Mouse (Mus musculus): ENCODE measurements at regions not wholly inside any gene's neighbourhood (a gene's known extent, or its start where the extent isn't known, plus 50 kb on each side); places are given as distances from the start of the nearest gene placed in this dataset.

DNA sequence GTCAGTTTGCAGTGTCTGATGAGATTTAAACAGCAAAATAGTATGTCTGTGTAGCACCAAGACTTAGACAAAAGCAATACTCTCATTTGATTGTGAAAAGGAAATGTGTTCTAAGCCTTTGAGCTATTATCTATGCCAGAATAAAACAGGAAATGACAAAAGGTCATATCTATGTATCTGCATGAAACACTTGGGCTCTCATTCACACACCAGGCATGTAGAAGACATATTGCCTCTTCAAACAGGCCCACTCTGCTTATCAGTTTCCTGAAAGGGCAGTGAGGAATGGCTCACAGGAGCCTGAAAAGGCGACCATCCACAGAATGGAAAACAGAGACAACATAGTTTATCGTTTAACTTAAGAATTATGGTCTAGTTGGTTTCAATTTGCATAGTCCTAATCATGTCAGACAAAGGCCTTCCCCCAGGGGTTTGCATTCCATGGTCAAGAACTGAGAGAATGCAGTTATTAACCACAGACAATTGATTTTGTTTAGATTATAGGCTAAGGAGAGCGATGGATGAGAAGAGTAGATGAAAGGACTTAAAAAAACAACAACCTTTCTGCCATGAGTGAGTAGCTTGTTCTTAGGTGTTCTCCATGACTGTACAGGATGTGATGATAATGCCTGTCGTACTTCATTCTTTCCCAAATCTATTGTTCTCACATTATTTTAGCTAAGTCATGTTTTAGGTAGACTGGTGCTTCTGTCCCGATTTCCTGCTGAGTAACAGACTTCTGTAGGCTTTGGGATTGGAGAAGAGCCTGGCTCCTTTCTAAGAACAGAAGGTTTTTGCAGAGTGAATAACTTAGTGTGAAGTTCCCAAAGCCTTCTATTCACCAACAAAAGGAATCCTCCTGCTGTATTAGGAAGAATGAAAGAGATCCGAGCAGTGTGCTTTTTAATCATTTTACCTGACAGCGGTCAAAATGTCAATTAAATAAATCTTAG is 82.0 kb upstream of the Itga4 start:
- peak overlapping the region; percentile 39; the same call in 1 of the 2 replicates for H3K27ac ChIP-seq
- no peak overlapping the region for H3K4me3 ChIP-seq
- no peak for DNase-seq (ENCODE audit: low spot score in 2 of 2)
- no peak for TF ChIP-seq CTCF (conservative IDR thresholded peaks at IDR 0.05)

DNA sequence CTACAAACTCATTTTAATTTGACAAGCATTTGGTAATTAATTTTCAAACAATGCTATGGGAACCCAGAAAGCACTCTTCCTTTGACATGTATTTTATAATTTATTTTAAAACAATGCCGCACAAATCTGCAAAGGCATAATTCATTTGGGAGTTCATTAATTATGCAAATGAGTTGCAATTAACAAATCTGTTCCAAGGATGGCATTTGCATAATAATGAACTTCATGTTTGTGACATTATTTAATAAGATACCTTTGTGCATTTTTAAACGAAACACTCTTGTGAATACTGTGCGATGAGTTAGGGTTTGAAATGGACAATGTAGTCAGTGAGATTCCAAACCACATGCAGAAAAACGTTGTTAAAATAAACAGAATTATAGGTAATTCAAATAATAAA is 80.9 kb upstream of the Itga4 start:
- no peak for TF ChIP-seq CTCF (conservative IDR thresholded peaks at IDR 0.05)
- no peak overlapping the region for H3K4me3 ChIP-seq
- H3K27ac ChIP-seq, result no peak overlapping the region
- DNase-seq (ENCODE audit: low spot score in 2 of 2), result no peak

DNA sequence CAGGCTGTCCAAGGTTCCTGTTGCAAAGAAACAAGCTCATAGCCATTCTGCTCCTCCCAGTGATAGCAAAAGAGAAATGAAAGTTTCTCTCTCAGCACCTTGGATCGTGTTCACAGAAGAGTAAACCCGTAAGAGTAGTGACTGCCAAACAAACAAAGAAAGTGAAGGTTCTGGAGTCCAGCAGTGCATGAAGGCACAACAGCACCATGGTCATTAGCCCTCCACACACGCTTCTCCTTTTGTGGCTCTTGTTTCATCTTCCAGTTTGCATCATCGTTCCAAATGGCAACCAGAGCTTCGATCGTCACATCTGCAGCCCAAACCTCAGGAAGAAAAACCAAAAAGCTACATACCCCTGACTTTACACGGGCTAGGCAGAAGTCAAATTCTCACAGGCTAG is 74.4 kb upstream of the Itga4 start:
- Histone ChIP-seq H3K27ac (no peak overlapping the region), H3K4me3 (no peak overlapping the region)
- DNase-seq (ENCODE audit: low spot score in 2 of 2), result no peak
- no peak for TF ChIP-seq CTCF (conservative IDR thresholded peaks at IDR 0.05)

DNA sequence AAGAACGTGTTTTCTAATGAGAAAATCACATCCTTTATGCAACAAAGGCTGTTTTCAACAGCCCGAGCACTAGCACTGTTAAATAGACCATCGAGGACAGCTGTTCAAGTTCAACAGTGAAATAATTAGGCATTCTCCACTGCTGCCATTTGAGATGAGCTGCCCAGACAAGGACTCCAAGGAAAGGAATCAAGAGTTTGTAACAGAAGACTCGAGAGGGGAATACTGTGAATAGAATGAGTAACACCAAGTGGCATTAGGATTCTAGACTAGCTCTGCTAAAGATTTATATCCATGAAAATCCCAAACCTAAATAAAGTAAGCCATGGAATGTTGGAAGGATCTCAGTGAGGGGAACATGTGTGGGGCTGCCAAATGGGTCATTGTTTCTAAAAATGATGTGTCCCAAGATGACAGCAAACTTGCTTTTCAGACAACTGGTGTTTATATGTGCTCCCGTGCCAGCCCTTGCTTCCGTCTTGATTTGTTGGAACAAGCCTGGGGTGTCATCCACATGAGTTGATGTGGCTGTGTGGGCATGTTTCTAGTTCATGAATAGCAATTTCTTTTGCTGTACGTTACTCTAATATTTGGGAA is 72.1 kb upstream of the Itga4 start:
- Histone ChIP-seq H3K27ac (no peak overlapping the region), H3K4me3 (no peak overlapping the region)
- no peak for TF ChIP-seq CTCF (conservative IDR thresholded peaks at IDR 0.05)
- no peak for DNase-seq (ENCODE audit: low spot score in 2 of 2)

GRCm38 (mm10) chr2:79185234-79186101 is 69.8 kb upstream of the Itga4 start:
- TF ChIP-seq CTCF (conservative IDR thresholded peaks at IDR 0.05), result no peak
- Histone ChIP-seq H3K4me3 (no peak overlapping the region), H3K27ac (0 out of 2 replicates have a peak overlapping the region, but pooled peaks have one; percentile 9)
- peak; percentile 13 to 14 for DNase-seq (ENCODE audit: low spot score in 2 of 2)

GRCm38 (mm10) chr2:79186878-79187277 is 68.3 kb upstream of the Itga4 start:
- TF ChIP-seq CTCF (conservative IDR thresholded peaks at IDR 0.05), result no peak
- Histone ChIP-seq H3K4me3 (no peak overlapping the region), H3K27ac (no peak overlapping the region)
- no peak for DNase-seq (ENCODE audit: low spot score in 2 of 2)

- TF ChIP-seq CTCF (conservative IDR thresholded peaks at IDR 0.05), result no peak
- H3K27ac ChIP-seq, result peak overlapping the region; percentile 16; the same call in 1 of the 2 replicates
- no peak for DNase-seq (ENCODE audit: low spot score in 2 of 2)
- no peak overlapping the region for H3K4me3 ChIP-seq
Observed at GRCm38 (mm10) chr2:79188511-79189193, 66.6 kb upstream of the Itga4 start.

DNA sequence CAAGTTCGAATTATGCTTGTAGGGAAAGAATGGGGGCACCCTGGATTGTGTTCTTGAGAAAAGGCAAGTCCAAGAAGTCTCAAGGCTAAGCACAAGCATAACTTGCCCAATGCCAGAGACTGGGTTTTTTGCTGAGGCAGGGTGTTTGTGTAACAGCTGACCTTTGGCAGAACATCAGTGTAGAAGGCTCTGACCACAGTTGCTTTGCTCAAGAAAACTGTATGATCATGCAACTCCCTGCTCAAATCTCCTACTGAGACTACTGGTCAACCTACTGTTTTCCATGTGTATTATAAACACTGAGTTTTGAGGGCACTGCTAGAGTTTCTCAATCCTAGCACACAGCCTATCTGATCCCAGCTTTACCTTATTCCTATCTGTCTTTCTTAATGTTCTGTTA is 61.4 kb upstream of the Itga4 start:
- Histone ChIP-seq H3K4me3 (no peak overlapping the region), H3K27ac (no peak overlapping the region)
- DNase-seq (ENCODE audit: low spot score in 2 of 2), result no peak
- TF ChIP-seq CTCF (conservative IDR thresholded peaks at IDR 0.05), result no peak

- no peak overlapping the region for H3K4me3 ChIP-seq
- no peak for DNase-seq (ENCODE audit: low spot score in 2 of 2)
- no peak overlapping the region for H3K27ac ChIP-seq
- TF ChIP-seq CTCF (conservative IDR thresholded peaks at IDR 0.05), result no peak
Observed at GRCm38 (mm10) chr2:79201677-79202076, 53.5 kb upstream of the Itga4 start.

Data from layer of hippocampus, adult 2 months (tissue).